In genomic region chr9:96364141-96364838, GRCm38 (mm10) we compare ENCODE assay signal across 8 mouse cellular contexts. TPM values are rescaled to one million over a fixed set of nuclear protein-coding genes. Genes with fewer than 3 reads are reported as not detected.
DNase-seq lines count a peak whose midpoint lies in the region; ATAC-seq lines count a peak whose summit lies in the region.

Atp1b3 (minus strand) TSS chr9:96364442.

- peak; percentile 98 for ATAC-seq in hindbrain, embryonic 16.5 days

- H3K4me1 ChIP-seq in hindbrain, embryonic 16.5 days (ENCODE audit: control insufficient read depth, insufficient read depth, low read depth, low read length) = peaks cover 12% of the 10 kb centered on the region

- DNase-seq in T-cell, adult 2 months (ENCODE audit: low spot score) = peak; percentile 99
- peak; percentile 100 for DNase-seq in cerebellum, postnatal 36 days
- DNase-seq in gastrocnemius, adult 18-20 months (ENCODE audit: low spot score) = peak; percentile 99
- peak; percentile 99 to 100 for DNase-seq in left cerebral cortex, adult 18-20 months (ENCODE audit: low spot score in 2 of 2)
- DNase-seq in right cerebral cortex, adult 18-20 months = peak; percentile 99
- DNase-seq in urinary bladder, postnatal 10 days (ENCODE audit: low spot score) = peak; percentile 99

- H3K4me3 ChIP-seq in hindbrain, embryonic 16.5 days (ENCODE audit: low read length) = peak within 1 kb of the TSS; percentile 89
- H3K4me3 ChIP-seq in macrophage (ENCODE audit: inconsistent target) = peak within 1 kb of the TSS; percentile 77

- under 1% methylated on average over 62 of the region's 81 CpGs for WGBS in hindbrain, embryonic 16.5 days
- 1% methylated on average over 58 of the region's 81 CpGs for WGBS in macrophage (ENCODE audit: missing documents)

- peak within 1 kb of the TSS; percentile 91 for H3K9ac ChIP-seq in hindbrain, embryonic 16.5 days (ENCODE audit: low read depth, low read length)

- H3K9me3 ChIP-seq in hindbrain, embryonic 16.5 days (ENCODE audit: control insufficient read depth, low read length) = no peaks in the 10 kb centered on the region

- no peaks in the 10 kb centered on the region for H3K36me3 ChIP-seq in hindbrain, embryonic 16.5 days (ENCODE audit: control insufficient read depth, insufficient read depth, low read length)
- H3K36me3 ChIP-seq in macrophage (ENCODE audit: inconsistent target) = no peaks in the 10 kb centered on the region

- H3K27ac ChIP-seq in hindbrain, embryonic 16.5 days (ENCODE audit: low read depth, low read length) = peak within 1 kb of the TSS; percentile 90
- H3K27ac ChIP-seq in macrophage = peak within 1 kb of the TSS; percentile 85

- peak within 1 kb of the TSS; percentile 67 for H3K4me2 ChIP-seq in hindbrain, embryonic 16.5 days (ENCODE audit: low read length)

- H3K27me3 ChIP-seq in hindbrain, embryonic 16.5 days (replicated peaks; ENCODE audit: control insufficient read depth, insufficient read depth, low read length) = no peaks in the 10 kb centered on the region

- H3K79me2 ChIP-seq in macrophage (ENCODE audit: inconsistent target) = peaks cover 42% of the 10 kb centered on the region

RNA-seq across cellular contexts. Expression of gene Atp1b3, which starts in this region (rescaled TPM):
- total RNA-seq in gastrocnemius, adult 18-20 months (2021) = 10 to 100 TPM; 28.9 to 32.8 TPM
- polyA plus RNA-seq in hindbrain, embryonic 16.5 days (2015; fragmentation: Nextera tagmentation; extraction: Ambion mirVana) = 193 and 199 TPM in 2 replicates
- 100 to 1,000 TPM in 1 of 2 experiments, 10 to 100 TPM in 1; 89.6 to 100 TPM for total RNA-seq in left cerebral cortex, adult 18-20 months (2021)
- total RNA-seq in macrophage (2018; cell fraction: chromatin; rRNA removed) = 100 to 1,000 TPM in 25 of 26 experiments, 10 to 100 TPM in 1; 75.8 to 320 (median 144) TPM
- 100 to 1,000 TPM; 399 to 624 (median 517) TPM for total RNA-seq in macrophage (2018; cell fraction: cytosol; rRNA removed)
- total RNA-seq in macrophage (2018; cell fraction: nucleus; rRNA removed) = 100 to 1,000 TPM; 178 to 546 (median 438) TPM
- polyA plus RNA-seq in macrophage (2018) = 272 to 584 TPM (median 564 TPM) in 3 replicates

Comparison
In these comparisons a context has a peak if more than half of its experiments do, and no peak if none do; other contexts are left out.
1. Peak in every context shown above with its lines: DNase-seq, ATAC-seq, H3K4me3 ChIP-seq and H3K27ac ChIP-seq.